Mouse (Mus musculus) cerebellum, adult (tissue): Measurements from ENCODE around the gene Nom1.

Experiments used
- ATAC-seq: cut with Nextera tagmentation; 2 replicates; pipeline ENCODE4 v1.9.2; 2017; ENCODE audit warnings: mild to moderate bottlenecking, moderate library complexity, mixed read lengths; ENCODE audit not compliant: insufficient number of reproducible peaks, low FRiP score, low TSS enrichment

Gene Nom1

GRCm38 (mm10) chr5:29470271-29470670 lies 35.8 kb downstream of the Nom1 start:
- ATAC-seq: no peak

GRCm38 (mm10) chr5:29470851-29471394 lies 36.5 kb downstream of the Nom1 start:
- ATAC-seq: no peak

DNA sequence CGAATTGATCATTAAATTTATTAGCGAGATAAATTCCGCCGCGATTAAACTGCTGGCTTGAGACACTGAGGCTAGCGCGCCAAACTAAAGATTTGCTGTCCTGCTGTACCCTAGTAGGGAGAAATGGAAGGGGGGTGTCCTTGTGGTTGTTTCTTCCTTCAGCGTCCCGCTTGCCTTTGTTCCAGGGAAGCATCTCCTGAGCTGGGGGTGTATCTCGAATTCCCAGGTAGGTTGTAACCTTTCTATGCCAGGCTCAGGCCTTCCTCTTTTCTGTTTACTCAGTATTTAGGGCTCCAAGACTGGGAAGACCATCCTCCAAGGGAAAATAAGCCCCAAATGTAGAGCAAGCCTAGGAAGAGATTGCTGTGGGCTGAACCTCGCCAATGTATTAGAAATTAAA lies 36.9 kb downstream of the Nom1 start:
- ATAC-seq: no peak

- ATAC-seq: no peak
Observed at GRCm38 (mm10) chr5:29471855-29472665, 37.6 kb downstream of the Nom1 start.

- ATAC-seq: no peak
Observed at GRCm38 (mm10) chr5:29473551-29474245, 39.2 kb downstream of the Nom1 start.

GRCm38 (mm10) chr5:29474246-29474960 lies 39.9 kb downstream of the Nom1 start:
- ATAC-seq: no peak

DNA sequence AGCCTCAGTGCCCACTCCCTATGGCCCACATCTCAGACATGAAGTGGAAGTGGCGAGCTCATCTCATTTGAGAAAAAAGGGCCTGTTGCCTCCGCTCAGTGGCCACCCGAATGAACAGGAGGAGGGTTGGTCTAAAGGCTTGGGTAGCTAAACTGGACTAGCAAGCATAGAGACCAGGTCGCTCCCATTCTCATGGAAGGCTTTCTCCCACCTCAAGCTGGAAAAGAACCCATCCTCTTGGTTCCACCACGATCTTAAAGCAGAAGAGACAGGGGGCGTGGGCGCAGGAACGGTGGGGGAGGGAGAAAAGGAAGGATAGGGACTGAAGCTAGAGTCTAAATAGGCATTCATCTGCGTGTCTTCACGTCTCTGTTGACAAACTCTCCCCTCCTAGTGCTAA lies 40.6 kb downstream of the Nom1 start:
- ATAC-seq: no peak

- no peak for ATAC-seq
Observed at GRCm38 (mm10) chr5:29475556-29475955, 41.1 kb downstream of the Nom1 start.

- no peak for ATAC-seq
Observed at GRCm38 (mm10) chr5:29476021-29476420, 41.6 kb downstream of the Nom1 start.

DNA sequence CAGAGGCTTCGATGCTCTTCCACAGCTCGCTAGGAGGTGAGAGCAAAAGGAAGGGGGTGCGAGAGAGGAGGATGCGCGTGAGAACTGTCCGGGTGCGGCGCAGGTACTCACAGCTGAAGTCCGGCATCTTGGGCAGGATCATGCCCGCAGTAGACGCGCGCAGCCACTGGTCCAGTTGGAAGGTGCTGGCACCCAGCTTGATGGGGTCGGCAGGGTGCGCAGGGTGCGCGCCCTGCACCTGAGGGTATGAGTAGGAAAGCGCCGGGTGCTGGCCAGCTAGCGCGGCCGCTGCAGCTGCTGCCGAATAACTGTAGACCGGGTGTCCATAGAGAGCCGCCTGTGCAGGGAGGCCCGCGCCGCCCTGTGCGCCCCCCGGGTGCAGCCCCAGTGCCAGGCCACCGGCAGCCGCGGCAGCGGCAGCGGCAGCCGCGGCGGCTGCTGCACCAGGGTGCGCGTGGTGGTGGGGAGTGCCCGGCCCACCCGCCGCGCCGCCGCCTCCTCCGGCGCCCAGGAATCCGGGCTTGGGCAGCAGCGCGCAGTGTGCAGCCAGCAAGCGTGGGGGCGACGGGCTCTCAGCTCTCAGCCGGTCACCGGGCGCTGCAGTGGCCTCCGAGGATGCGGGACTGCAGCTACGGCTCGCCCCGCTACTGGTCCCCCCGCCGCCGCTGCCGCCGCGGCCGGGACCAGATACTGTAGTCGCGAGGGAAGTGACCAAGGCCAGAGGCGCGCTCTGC lies 43.2 kb downstream of the Nom1 start:
- ATAC-seq: no peak

GRCm38 (mm10) chr5:29478208-29479197 lies 44.0 kb downstream of the Nom1 start, which contains the start of gene Mnx1:
Mnx1 (minus strand) TSS chr5:29478470.
- no peak for ATAC-seq

DNA sequence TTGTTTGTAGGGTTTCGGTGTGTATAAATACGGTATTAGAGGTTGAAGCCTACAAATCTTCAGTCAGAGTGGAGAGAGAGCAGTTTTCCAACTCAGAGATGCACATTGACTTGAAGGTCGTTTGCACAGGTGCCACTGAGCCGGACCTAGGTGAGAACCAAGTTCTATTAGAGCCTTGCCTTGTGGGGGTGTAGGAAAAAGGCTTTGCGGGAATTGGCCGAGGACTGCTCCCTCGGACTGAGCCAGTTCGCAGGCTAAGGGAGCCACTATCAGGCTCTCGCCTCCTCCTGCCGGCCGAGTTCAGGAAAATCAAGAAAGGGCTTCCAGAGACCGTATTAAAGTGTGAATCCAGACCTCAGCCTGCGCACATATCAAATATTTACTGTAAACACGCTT lies 44.7 kb downstream of the Nom1 start:
- ATAC-seq: no peak

DNA sequence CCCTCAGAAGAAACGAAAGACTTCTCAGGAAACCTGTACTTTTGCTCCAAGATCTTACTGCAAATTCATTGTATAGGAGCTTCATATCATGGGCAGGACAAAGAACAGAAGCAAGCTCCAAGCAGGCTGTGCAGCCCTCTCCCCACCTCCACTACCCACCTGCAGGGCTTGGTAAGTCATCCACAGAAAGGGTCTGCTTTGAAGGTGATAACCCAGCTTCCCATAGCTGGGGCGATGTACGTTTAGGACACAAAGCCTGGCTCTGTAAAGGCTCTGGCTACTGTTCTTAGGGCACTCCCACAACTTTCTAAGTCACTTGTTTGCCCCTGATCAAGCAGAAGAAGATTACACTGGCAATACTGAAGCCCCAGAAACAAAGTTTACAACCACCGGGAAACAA lies 49.3 kb downstream of the Nom1 start:
- no peak for ATAC-seq

GRCm38 (mm10) chr5:29484965-29485940 lies 50.8 kb downstream of the Nom1 start:
- no peak for ATAC-seq

DNA sequence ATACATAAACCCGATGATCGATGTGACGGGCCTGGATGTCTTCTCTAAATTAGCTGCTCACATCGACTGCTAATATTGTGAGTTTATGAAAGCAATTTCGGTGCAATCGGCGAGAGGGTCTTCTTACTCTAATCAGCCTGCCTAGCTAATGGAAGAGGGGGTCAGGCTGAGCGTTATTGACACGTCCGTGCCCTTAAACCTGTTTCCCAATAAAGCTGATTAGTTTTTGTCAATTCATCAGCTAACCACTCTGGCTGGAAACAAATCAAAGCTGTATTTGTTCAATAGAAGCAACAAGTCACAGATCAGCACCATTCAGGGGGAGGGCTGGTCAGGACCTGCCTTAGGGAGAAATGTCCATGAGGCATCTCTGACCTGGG lies 51.5 kb downstream of the Nom1 start:
- ATAC-seq: no peak

DNA sequence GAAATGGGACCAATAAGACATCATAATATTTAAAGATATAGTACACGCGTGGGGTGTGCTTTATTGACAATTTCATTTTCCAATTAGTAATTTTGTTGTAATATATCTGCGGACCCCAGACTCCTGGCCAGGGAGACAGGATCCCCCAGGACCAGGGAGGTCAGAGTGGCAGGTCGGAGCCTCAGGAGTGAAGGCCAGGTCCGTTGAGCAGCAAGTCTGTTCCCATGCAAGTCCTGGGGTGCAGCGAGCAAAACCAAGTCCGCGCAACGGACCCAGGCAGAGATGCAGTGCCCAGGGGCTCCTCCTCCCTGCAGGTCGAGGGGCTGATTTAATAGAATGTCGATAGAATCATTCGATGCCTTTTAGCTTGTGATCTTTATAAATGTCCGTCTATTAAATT lies 52.9 kb downstream of the Nom1 start:
- ATAC-seq: no peak

DNA sequence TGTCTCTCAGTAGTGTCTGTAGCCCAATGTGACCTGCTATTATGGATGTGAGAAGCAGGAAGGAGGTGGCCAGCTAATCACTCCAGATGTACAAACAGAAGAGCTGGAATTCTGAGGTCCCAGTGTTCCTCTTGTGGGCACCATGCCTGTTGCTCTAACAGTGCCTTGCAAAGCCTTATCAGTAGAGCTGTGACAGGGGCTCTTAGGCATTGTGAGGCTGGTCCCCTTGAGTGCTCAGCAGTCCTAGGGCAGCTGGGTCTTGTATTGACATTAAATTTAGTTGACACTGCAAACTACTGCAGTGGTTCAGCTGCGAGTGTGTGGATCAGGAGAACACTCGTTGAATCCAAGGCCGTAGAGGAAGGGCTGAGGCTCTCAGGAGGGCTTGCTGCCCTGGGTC lies 72.5 kb downstream of the Nom1 start:
- ATAC-seq: no peak
